Mouse (Mus musculus) hindbrain, embryonic 15.5 days (tissue): ENCODE measurements around the gene Dock7. TPM values are rescaled to one million over a fixed set of nuclear protein-coding genes. Genes with fewer than 3 reads are reported as not detected.

Experiments
- ATAC-seq: fragments of 200-750 bp; cut with Nextera tagmentation; 2 replicates; pipeline ENCODE4 v1.8.0; 2017; ENCODE audit warnings: low read depth, moderate number of reproducible peaks, moderate TSS enrichment; ENCODE audit not compliant: low FRiP score
- H3K27ac ChIP-seq: fragments of 300-500 bp; sonication (generic); replicated peaks from 2 replicates; pipeline ENCODE4 v1.5.1; 2015; ENCODE audit warnings: mild to moderate bottlenecking, inconsistent platforms
- H3K27me3 ChIP-seq: fragments of 300-500 bp; sonication (generic); 2 replicates; pipeline ENCODE4 v1.6.1; 2015; ENCODE audit warnings: control low read depth, inconsistent platforms
- H3K36me3 ChIP-seq: fragments of 300-500 bp; sonication (generic); 2 replicates; pipeline ENCODE4 v1.6.1; 2015; ENCODE audit warnings: control low read depth, inconsistent platforms
- H3K4me1 ChIP-seq: fragments of 300-500 bp; sonication (generic); replicated peaks from 2 replicates; pipeline ENCODE4 v1.6.1; 2015; ENCODE audit warnings: control low read depth, inconsistent platforms
- H3K4me2 ChIP-seq: fragments of 300-500 bp; sonication (generic); 2 replicates; pipeline ENCODE4 v1.6.1; 2015; ENCODE audit warnings: moderate library complexity, mild to moderate bottlenecking, inconsistent platforms
- H3K4me3 ChIP-seq: fragments of 300-500 bp; sonication (generic); 2 replicates; pipeline ENCODE4 v1.5.1; 2015; ENCODE audit warnings: mild to moderate bottlenecking, inconsistent platforms
- H3K9ac ChIP-seq: fragments of 300-500 bp; sonication (generic); 2 replicates; pipeline ENCODE4 v1.6.1; 2015; ENCODE audit warnings: inconsistent platforms
- H3K9me3 ChIP-seq: fragments of 300-500 bp; sonication (generic); 2 replicates; pipeline ENCODE4 v1.6.1; 2016; ENCODE audit warnings: control low read depth, inconsistent platforms
- WGBS: fragments of 180-500 bp; shearing (Covaris S2); methylation state at CpG from one replicate; pipeline ENCODE4 v1.1.7; 2015; 5-methylcytosine and 5-hydroxymethylcytosine counted together
- polyA plus RNA-seq: library from polyadenylated mRNA; unstranded; fragments of >200 nt; fragmentation: Nextera tagmentation; extraction: Ambion mirVana; gene quantifications from 2 replicates; pipeline ENCODE4 v1.2.1, GENCODE M21; 2015

The Dock7 gene
- polyA plus RNA-seq, 1 experiment from 2014 or later, result 58.1 TPM

- ATAC-seq, result no peak
- Histone ChIP-seq H3K27ac (no peak overlapping the region), H3K4me1 (no peaks in the 10 kb centered on the region), H3K4me3 (no peak overlapping the region), H3K9me3 (no peaks in the 10 kb centered on the region), H3K36me3 (no peaks in the 10 kb centered on the region), H3K9ac (no peak overlapping the region), H3K4me2 (no peak overlapping the region), H3K27me3 (no peaks in the 10 kb centered on the region)
- WGBS, result 89% methylated on average over 7 of the region's 7 CpGs
Measured at GRCm38 (mm10) chr4:99143323-99143722, 22.6 kb upstream of the Dock7 start.

GRCm38 (mm10) chr4:99141578-99141977 lies 20.9 kb upstream of the Dock7 start:
- no peaks in the 10 kb centered on the region for H3K9me3 ChIP-seq
- WGBS, result 86% methylated on average over 3 of the region's 3 CpGs
- no peak overlapping the region for H3K9ac ChIP-seq
- H3K36me3 ChIP-seq, result no peaks in the 10 kb centered on the region
- no peak overlapping the region for H3K4me2 ChIP-seq
- no peak for ATAC-seq
- no peak overlapping the region for H3K4me3 ChIP-seq
- no peaks in the 10 kb centered on the region for H3K4me1 ChIP-seq
- H3K27me3 ChIP-seq, result no peaks in the 10 kb centered on the region
- H3K27ac ChIP-seq, result no peak overlapping the region

- 98% methylated on average over 1 of the region's 1 CpGs for WGBS
- no peaks in the 10 kb centered on the region for H3K4me1 ChIP-seq
- no peak overlapping the region for H3K27ac ChIP-seq
- no peak overlapping the region for H3K4me2 ChIP-seq
- no peak for ATAC-seq
- H3K9me3 ChIP-seq, result no peaks in the 10 kb centered on the region
- no peak overlapping the region for H3K4me3 ChIP-seq
- H3K27me3 ChIP-seq, result no peaks in the 10 kb centered on the region
- no peak overlapping the region for H3K9ac ChIP-seq
- no peaks in the 10 kb centered on the region for H3K36me3 ChIP-seq
Measured at GRCm38 (mm10) chr4:99141171-99141570, 20.5 kb upstream of the Dock7 start.

DNA sequence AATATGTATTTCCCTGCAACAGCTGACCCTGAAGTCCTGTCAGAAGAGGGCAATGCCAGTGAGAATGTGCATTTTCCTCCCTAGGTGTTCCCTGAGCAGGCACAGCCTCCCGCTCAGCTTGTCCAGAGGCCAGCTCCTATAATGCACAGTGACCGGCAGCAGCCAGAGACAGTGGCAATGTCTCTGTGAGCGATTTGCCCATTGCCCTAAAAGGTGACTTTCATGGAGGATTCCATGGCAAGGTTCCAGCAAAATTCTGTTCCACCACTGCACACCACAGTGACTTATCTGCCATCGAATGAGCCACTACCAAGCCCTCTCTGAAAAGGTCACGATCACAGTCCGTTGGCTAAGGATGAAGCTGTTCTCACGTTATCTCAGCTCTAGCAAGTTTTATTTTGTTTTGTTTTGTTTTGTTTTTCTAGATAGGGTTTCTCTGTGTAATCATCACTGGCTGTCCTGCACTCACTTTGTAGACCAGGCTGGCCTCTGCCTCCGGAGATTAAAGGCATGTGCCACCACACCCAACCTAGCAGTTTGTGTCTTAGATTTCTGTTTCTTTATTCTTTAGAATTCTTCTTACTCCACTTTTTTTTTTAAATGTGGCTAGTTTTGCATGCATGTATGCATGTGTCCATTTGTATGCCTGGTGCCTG lies 17.4 kb upstream of the Dock7 start:
- Histone ChIP-seq H3K9me3 (no peaks in the 10 kb centered on the region), H3K9ac (no peak overlapping the region), H3K27ac (no peak overlapping the region), H3K36me3 (no peaks in the 10 kb centered on the region), H3K4me3 (no peak overlapping the region), H3K4me1 (no peaks in the 10 kb centered on the region), H3K27me3 (no peaks in the 10 kb centered on the region), H3K4me2 (no peak overlapping the region)
- 84% methylated on average over 8 of the region's 8 CpGs for WGBS
- ATAC-seq, result no peak

- 65% methylated on average over 3 of the region's 3 CpGs for WGBS
- Histone ChIP-seq H3K9ac (no peak overlapping the region), H3K27me3 (no peaks in the 10 kb centered on the region), H3K36me3 (no peaks in the 10 kb centered on the region), H3K4me3 (no peak overlapping the region), H3K9me3 (no peaks in the 10 kb centered on the region), H3K4me1 (no peaks in the 10 kb centered on the region), H3K4me2 (no peak overlapping the region), H3K27ac (no peak overlapping the region)
- no peak for ATAC-seq
Measured at GRCm38 (mm10) chr4:99134522-99134921, 13.8 kb upstream of the Dock7 start.

- no peak for ATAC-seq
- Histone ChIP-seq H3K4me3 (no peak overlapping the region), H3K36me3 (no peaks in the 10 kb centered on the region), H3K9me3 (no peaks in the 10 kb centered on the region), H3K27ac (no peak overlapping the region), H3K4me1 (no peaks in the 10 kb centered on the region), H3K4me2 (no peak overlapping the region), H3K27me3 (no peaks in the 10 kb centered on the region), H3K9ac (no peak overlapping the region)
- WGBS, result 90% methylated on average over 8 of the region's 8 CpGs
Measured at GRCm38 (mm10) chr4:99133326-99133725, 12.6 kb upstream of the Dock7 start.

- Histone ChIP-seq H3K9ac (no peak overlapping the region), H3K27ac (no peak overlapping the region), H3K27me3 (no peaks in the 10 kb centered on the region), H3K4me3 (no peak overlapping the region), H3K36me3 (no peaks in the 10 kb centered on the region), H3K4me2 (no peak overlapping the region), H3K4me1 (no peaks in the 10 kb centered on the region), H3K9me3 (no peaks in the 10 kb centered on the region)
- WGBS, result 62% methylated on average over 6 of the region's 6 CpGs
- ATAC-seq, result no peak
Measured at GRCm38 (mm10) chr4:99132686-99133085, 12.0 kb upstream of the Dock7 start.

DNA sequence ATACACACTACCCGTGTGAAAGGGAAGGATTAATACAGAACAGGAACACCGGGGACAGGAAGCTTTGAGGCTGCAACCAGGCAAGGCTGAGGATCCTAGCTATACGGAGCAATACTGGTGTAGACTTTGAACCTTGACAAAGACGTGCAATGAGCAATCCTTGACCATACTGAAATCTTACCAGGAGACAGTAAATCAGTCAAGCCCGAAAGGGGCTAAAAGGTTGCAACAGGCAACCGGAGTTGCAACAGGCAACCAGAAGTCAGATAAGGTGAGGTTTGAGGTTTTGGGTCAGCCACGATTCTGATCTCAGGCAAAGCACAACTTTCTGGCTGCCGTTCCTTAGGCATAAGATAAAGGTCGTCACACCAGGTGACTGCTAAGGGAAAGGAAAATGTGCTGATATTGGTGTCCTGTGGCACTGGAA lies 10.5 kb upstream of the Dock7 start:
- Histone ChIP-seq H3K4me2 (no peak overlapping the region), H3K9ac (no peak overlapping the region), H3K27me3 (no peaks in the 10 kb centered on the region), H3K27ac (no peak overlapping the region), H3K4me3 (no peak overlapping the region), H3K36me3 (no peaks in the 10 kb centered on the region), H3K4me1 (no peaks in the 10 kb centered on the region), H3K9me3 (no peaks in the 10 kb centered on the region)
- ATAC-seq, result no peak
- WGBS, result 91% methylated on average over 9 of the region's 9 CpGs

DNA sequence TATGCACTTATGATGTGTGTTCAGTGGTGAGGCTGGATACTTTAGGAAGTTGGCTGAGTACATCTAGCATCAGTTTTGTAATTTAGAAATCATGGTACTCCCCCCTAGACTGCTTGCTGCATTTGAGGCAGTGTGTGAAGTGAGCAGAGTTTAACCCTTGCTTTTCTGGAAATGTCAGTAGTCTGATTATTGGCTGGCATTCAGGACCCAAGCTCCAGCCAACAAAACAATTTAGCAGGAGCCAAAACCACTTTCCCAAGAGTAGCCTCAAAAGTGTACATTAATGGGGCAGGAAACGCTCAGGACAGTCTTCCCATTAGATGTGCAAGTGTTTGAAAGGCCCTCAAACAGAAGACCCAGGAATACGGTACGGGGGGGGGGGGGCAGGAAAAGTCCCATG lies 2.8 kb upstream of the Dock7 start:
- 48% methylated on average over 3 of the region's 3 CpGs for WGBS
- no peak overlapping the region for H3K4me3 ChIP-seq
- no peak overlapping the region for H3K4me2 ChIP-seq
- ATAC-seq, result no peak
- no peaks in the 10 kb centered on the region for H3K9me3 ChIP-seq
- H3K27ac ChIP-seq, result no peak overlapping the region
- H3K4me1 ChIP-seq, result peaks cover 25% of the 10 kb centered on the region
- H3K9ac ChIP-seq, result no peak overlapping the region
- H3K36me3 ChIP-seq, result no peaks in the 10 kb centered on the region
- H3K27me3 ChIP-seq, result no peaks in the 10 kb centered on the region

GRCm38 (mm10) chr4:99122786-99123185 lies 2.1 kb upstream of the Dock7 start:
- H3K4me1 ChIP-seq, result peaks cover 32% of the 10 kb centered on the region
- WGBS, result 88% methylated on average over 1 of the region's 1 CpGs
- no peaks in the 10 kb centered on the region for H3K9me3 ChIP-seq
- no peak overlapping the region for H3K27ac ChIP-seq
- no peak overlapping the region for H3K9ac ChIP-seq
- H3K27me3 ChIP-seq, result no peaks in the 10 kb centered on the region
- ATAC-seq, result no peak
- no peak overlapping the region for H3K4me2 ChIP-seq
- no peak overlapping the region for H3K4me3 ChIP-seq
- H3K36me3 ChIP-seq, result no peaks in the 10 kb centered on the region

- peak overlapping the region; percentile 96 for H3K4me3 ChIP-seq
- peaks cover 38% of the 10 kb centered on the region for H3K4me1 ChIP-seq
- peak overlapping the region; percentile 99; the same call in 1 of the 2 replicates for H3K9ac ChIP-seq
- no peaks in the 10 kb centered on the region for H3K36me3 ChIP-seq
- H3K27ac ChIP-seq, result peak overlapping the region; percentile 96; the same call in 1 of the 2 replicates
- no peaks in the 10 kb centered on the region for H3K27me3 ChIP-seq
- ATAC-seq, result no peak
- 69% methylated on average over 3 of the region's 3 CpGs for WGBS
- peak overlapping the region; percentile 57 for H3K4me2 ChIP-seq
- H3K9me3 ChIP-seq, result no peaks in the 10 kb centered on the region
Measured at GRCm38 (mm10) chr4:99122047-99122446, 1.3 kb upstream of the Dock7 start.

- Histone ChIP-seq H3K9me3 (no peaks in the 10 kb centered on the region), H3K4me3 (peak overlapping the region; percentile 96), H3K27me3 (no peaks in the 10 kb centered on the region), H3K27ac (peak overlapping the region; percentile 96), H3K36me3 (no peaks in the 10 kb centered on the region), H3K9ac (peak overlapping the region; percentile 99), H3K4me2 (peak overlapping the region; percentile 57), H3K4me1 (peaks cover 47% of the 10 kb centered on the region)
- peak; percentile 7; the same call in 1 of the 2 replicates for ATAC-seq
- 2% methylated on average over 17 of the region's 17 CpGs for WGBS
Measured at GRCm38 (mm10) chr4:99121123-99121755, 524 bp upstream of the Dock7 start.
